Mouse (Mus musculus): ENCODE data around the gene Nos3. TPM values are rescaled to one million over a fixed set of nuclear protein-coding genes. Genes with fewer than 3 reads are reported as not detected.
"Not testable (repeated sequence)": the region's sequence is repeated elsewhere in the genome, so short reads cannot be mapped to it uniquely, and the experiment has no call there.

Nos3 gene
- polyA plus RNA-seq, 1 experiment from 2014 or later: 7.5 TPM

GRCm38 (mm10) chr5:24388246-24388915, 23.8 kb downstream of the Nos3 start:
- Histone ChIP-seq H3K4me1 (replicated peaks; ENCODE audit: control insufficient read depth, insufficient read depth, low read length) (peaks cover 25% of the 10 kb centered on the region), H3K4me3 (replicated peaks; ENCODE audit: low read length) (peak overlapping the region; percentile 52), H3K36me3 (ENCODE audit: control insufficient read depth, insufficient read depth) (no peaks in the 10 kb centered on the region), H3K9ac (replicated peaks; ENCODE audit: low read depth, low read length) (peak overlapping the region; percentile 66), H3K27me3 (replicated peaks; ENCODE audit: control insufficient read depth, insufficient read depth, low read length) (peaks cover 36% of the 10 kb centered on the region), H3K27ac (ENCODE audit: low read length) (no peak overlapping the region), H3K4me2 (ENCODE audit: low read length) (peak overlapping the region; percentile 95), H3K9me3 (ENCODE audit: control insufficient read depth, low read length) (no peaks in the 10 kb centered on the region)
- no peak for ATAC-seq
- 24% methylated on average over 26 of the region's 26 CpGs for WGBS

GRCm38 (mm10) chr5:24389011-24389657, 24.5 kb downstream of the Nos3 start:
- H3K27ac ChIP-seq (ENCODE audit: low read length): no peak overlapping the region
- no peaks in the 10 kb centered on the region for H3K36me3 ChIP-seq (ENCODE audit: control insufficient read depth, insufficient read depth)
- no peak for ATAC-seq
- H3K4me3 ChIP-seq (replicated peaks; ENCODE audit: low read length): no peak overlapping the region
- no peaks in the 10 kb centered on the region for H3K9me3 ChIP-seq (ENCODE audit: control insufficient read depth, low read length)
- no peak overlapping the region for H3K4me2 ChIP-seq (ENCODE audit: low read length)
- H3K4me1 ChIP-seq (replicated peaks; ENCODE audit: control insufficient read depth, insufficient read depth, low read length): peaks cover 21% of the 10 kb centered on the region
- 61% methylated on average over 6 of the region's 7 CpGs for WGBS
- H3K9ac ChIP-seq (replicated peaks; ENCODE audit: low read depth, low read length): no peak overlapping the region
- peaks cover 36% of the 10 kb centered on the region for H3K27me3 ChIP-seq (replicated peaks; ENCODE audit: control insufficient read depth, insufficient read depth, low read length)

- H3K27ac ChIP-seq (ENCODE audit: low read length): no peak overlapping the region
- WGBS: 85% methylated on average over 4 of the region's 4 CpGs
- H3K4me2 ChIP-seq (ENCODE audit: low read length): no peak overlapping the region
- no peaks in the 10 kb centered on the region for H3K36me3 ChIP-seq (ENCODE audit: control insufficient read depth, insufficient read depth)
- no peak overlapping the region for H3K4me3 ChIP-seq (replicated peaks; ENCODE audit: low read length)
- ATAC-seq: no peak
- no peaks in the 10 kb centered on the region for H3K9me3 ChIP-seq (ENCODE audit: control insufficient read depth, low read length)
- no peak overlapping the region for H3K9ac ChIP-seq (replicated peaks; ENCODE audit: low read depth, low read length)
- H3K27me3 ChIP-seq (replicated peaks; ENCODE audit: control insufficient read depth, insufficient read depth, low read length): peaks cover 35% of the 10 kb centered on the region
- H3K4me1 ChIP-seq (replicated peaks; ENCODE audit: control insufficient read depth, insufficient read depth, low read length): peaks cover 16% of the 10 kb centered on the region
These were observed 25.0 kb downstream of the Nos3 start for GRCm38 (mm10) chr5:24389658-24390020.

- 81% methylated on average over 7 of the region's 7 CpGs for WGBS
- Histone ChIP-seq H3K27ac (ENCODE audit: low read length) (no peak within 1 kb of the TSS), H3K36me3 (ENCODE audit: control insufficient read depth, insufficient read depth) (no peaks in the 10 kb centered on the region), H3K9ac (replicated peaks; ENCODE audit: low read depth, low read length) (no peak within 1 kb of the TSS), H3K4me3 (replicated peaks; ENCODE audit: low read length) (no peak within 1 kb of the TSS), H3K4me2 (ENCODE audit: low read length) (no peak within 1 kb of the TSS), H3K27me3 (replicated peaks; ENCODE audit: control insufficient read depth, insufficient read depth, low read length) (peaks cover 22% of the 10 kb centered on the region), H3K9me3 (ENCODE audit: control insufficient read depth, low read length) (no peaks in the 10 kb centered on the region), H3K4me1 (replicated peaks; ENCODE audit: control insufficient read depth, insufficient read depth, low read length) (peaks cover 22% of the 10 kb centered on the region)
- no peak for ATAC-seq
These were observed 27.3 kb downstream of the Nos3 start, which contains the start of gene Atg9b for GRCm38 (mm10) chr5:24391864-24392263. Gene Atg9b, minus strand, starts transcription at chr5:24392143.

- H3K36me3 ChIP-seq (ENCODE audit: control insufficient read depth, insufficient read depth): no peaks in the 10 kb centered on the region
- H3K4me2 ChIP-seq (ENCODE audit: low read length): no peak overlapping the region
- WGBS: 83% methylated on average over 7 of the region's 7 CpGs
- H3K4me1 ChIP-seq (replicated peaks; ENCODE audit: control insufficient read depth, insufficient read depth, low read length): peaks cover 14% of the 10 kb centered on the region
- ATAC-seq: no peak
- H3K9me3 ChIP-seq (ENCODE audit: control insufficient read depth, low read length): no peaks in the 10 kb centered on the region
- peaks cover 16% of the 10 kb centered on the region for H3K27me3 ChIP-seq (replicated peaks; ENCODE audit: control insufficient read depth, insufficient read depth, low read length)
- no peak overlapping the region for H3K9ac ChIP-seq (replicated peaks; ENCODE audit: low read depth, low read length)
- no peak overlapping the region for H3K27ac ChIP-seq (ENCODE audit: low read length)
- H3K4me3 ChIP-seq (replicated peaks; ENCODE audit: low read length): no peak overlapping the region
These were observed 28.1 kb downstream of the Nos3 start for GRCm38 (mm10) chr5:24392724-24393123.

GRCm38 (mm10) chr5:24393392-24393997, 28.9 kb downstream of the Nos3 start, which contains the start of gene Abcb8:
Gene Abcb8, plus strand, starts transcription at chr5:24393663.
- H3K9ac ChIP-seq (replicated peaks; ENCODE audit: low read depth, low read length): peak within 1 kb of the TSS; percentile 73
- peak within 1 kb of the TSS; percentile 64 for H3K4me2 ChIP-seq (ENCODE audit: low read length)
- H3K27me3 ChIP-seq (replicated peaks; ENCODE audit: control insufficient read depth, insufficient read depth, low read length): peaks cover 9% of the 10 kb centered on the region; the same call in 1 of the 2 replicates
- peaks cover 7% of the 10 kb centered on the region for H3K4me1 ChIP-seq (replicated peaks; ENCODE audit: control insufficient read depth, insufficient read depth, low read length)
- H3K9me3 ChIP-seq (ENCODE audit: control insufficient read depth, low read length): no peaks in the 10 kb centered on the region
- 18% methylated on average over 7 of the region's 7 CpGs for WGBS
- no peaks in the 10 kb centered on the region for H3K36me3 ChIP-seq (ENCODE audit: control insufficient read depth, insufficient read depth)
- peak within 1 kb of the TSS; percentile 76 for H3K4me3 ChIP-seq (replicated peaks; ENCODE audit: low read length)
- H3K27ac ChIP-seq (ENCODE audit: low read length): peak within 1 kb of the TSS; percentile 84
- ATAC-seq: no peak

- Histone ChIP-seq H3K4me2 (ENCODE audit: low read length) (peak overlapping the region; percentile 64), H3K9ac (replicated peaks; ENCODE audit: low read depth, low read length) (peak overlapping the region; percentile 73), H3K27me3 (replicated peaks; ENCODE audit: control insufficient read depth, insufficient read depth, low read length) (peaks cover 3% of the 10 kb centered on the region; the same call in 1 of the 2 replicates), H3K4me3 (replicated peaks; ENCODE audit: low read length) (peak overlapping the region; percentile 76), H3K27ac (ENCODE audit: low read length) (peak overlapping the region; percentile 84), H3K4me1 (replicated peaks; ENCODE audit: control insufficient read depth, insufficient read depth, low read length) (peaks cover 7% of the 10 kb centered on the region), H3K36me3 (ENCODE audit: control insufficient read depth, insufficient read depth) (no peaks in the 10 kb centered on the region), H3K9me3 (ENCODE audit: control insufficient read depth, low read length) (no peaks in the 10 kb centered on the region)
- 1% methylated on average over 36 of the region's 36 CpGs for WGBS
- peak; percentile 98 for ATAC-seq
These were observed 29.7 kb downstream of the Nos3 start for GRCm38 (mm10) chr5:24394165-24394894.

GRCm38 (mm10) chr5:24396254-24396653, 31.6 kb downstream of the Nos3 start:
- not testable (repeated sequence) for H3K4me1 ChIP-seq (replicated peaks; ENCODE audit: control insufficient read depth, insufficient read depth, low read length); H3K27me3 ChIP-seq (replicated peaks; ENCODE audit: control insufficient read depth, insufficient read depth, low read length); H3K9ac ChIP-seq (replicated peaks; ENCODE audit: low read depth, low read length); H3K36me3 ChIP-seq (ENCODE audit: control insufficient read depth, insufficient read depth); H3K4me3 ChIP-seq (replicated peaks; ENCODE audit: low read length); H3K4me2 ChIP-seq (ENCODE audit: low read length); ATAC-seq; H3K27ac ChIP-seq (ENCODE audit: low read length); H3K9me3 ChIP-seq (ENCODE audit: control insufficient read depth, low read length)
- 89% methylated on average over 6 of the region's 6 CpGs for WGBS

GRCm38 (mm10) chr5:24399686-24400085, 35.1 kb downstream of the Nos3 start:
- Histone ChIP-seq H3K4me1 (replicated peaks; ENCODE audit: control insufficient read depth, insufficient read depth, low read length) (peaks cover 7% of the 10 kb centered on the region), H3K27ac (ENCODE audit: low read length) (no peak overlapping the region), H3K4me3 (replicated peaks; ENCODE audit: low read length) (no peak overlapping the region), H3K4me2 (ENCODE audit: low read length) (no peak overlapping the region), H3K27me3 (replicated peaks; ENCODE audit: control insufficient read depth, insufficient read depth, low read length) (no peaks in the 10 kb centered on the region), H3K9ac (replicated peaks; ENCODE audit: low read depth, low read length) (no peak overlapping the region), H3K9me3 (ENCODE audit: control insufficient read depth, low read length) (no peaks in the 10 kb centered on the region), H3K36me3 (ENCODE audit: control insufficient read depth, insufficient read depth) (peaks cover 4% of the 10 kb centered on the region; the same call in 1 of the 2 replicates)
- 90% methylated on average over 10 of the region's 10 CpGs for WGBS
- no peak for ATAC-seq

All from forebrain, embryonic 16.5 days (tissue).